Mouse (Mus musculus) testis, adult 2 months (tissue): ENCODE measurements around the gene 1700025G04Rik. TPM values are rescaled to one million over a fixed set of nuclear protein-coding genes. Genes with fewer than 3 reads are reported as not detected.

ENCODE experiments used
- H3K27ac ChIP-seq: fragments of 200-500 bp; 2 replicates; pipeline ENCODE4 v1.5.1; 2012; ENCODE audit warnings: low read depth, low read length; ENCODE audit not compliant: control insufficient read depth, insufficient read depth
- H3K27me3 ChIP-seq: fragments of 200-500 bp; 2 replicates; pipeline ENCODE4 v1.6.1; 2012; ENCODE audit warnings: mild to moderate bottlenecking, low read length, moderate library complexity; ENCODE audit not compliant: control insufficient read depth, insufficient read depth
- H3K36me3 ChIP-seq: fragments of 200-500 bp; 2 replicates; pipeline ENCODE4 v1.6.1; 2012; ENCODE audit warnings: mild to moderate bottlenecking, low read length; ENCODE audit not compliant: control insufficient read depth, insufficient read depth
- H3K4me1 ChIP-seq: fragments of 200-500 bp; 2 replicates; pipeline ENCODE4 v1.6.1; 2012; ENCODE audit warnings: low read length; ENCODE audit not compliant: control insufficient read depth, insufficient read depth
- H3K4me3 ChIP-seq: fragments of 200-500 bp; 2 replicates; pipeline ENCODE4 v1.5.1; 2012; ENCODE audit warnings: low read depth, mild to moderate bottlenecking, low read length, moderate library complexity, mixed read lengths; ENCODE audit not compliant: control insufficient read depth
- CTCF ChIP-seq: fragments of 200-500 bp; IDR thresholded peaks from 2 replicates; pipeline ENCODE4 v1.5.1; 2012; ENCODE audit warnings: low read depth, mild to moderate bottlenecking, inconsistent platforms, low read length, moderate library complexity; ENCODE audit not compliant: control insufficient read depth, insufficient read depth, insufficient replicate concordance
- POLR2A ChIP-seq: fragments of 200-500 bp; IDR thresholded peaks from 2 replicates; pipeline ENCODE4 v1.6.1; 2012; ENCODE audit warnings: low read depth, mild to moderate bottlenecking, inconsistent platforms, low read length, moderate library complexity; ENCODE audit not compliant: control insufficient read depth
- polyA plus RNA-seq: library from polyadenylated mRNA; depleted of rRNA; stranded (reverse); fragments of >200 nt; gene quantifications from 2 replicates; pipeline ENCODE4 v1.2.3, GENCODE M21; 2012

1700025G04Rik gene
- polyA plus RNA-seq, 1 experiment: 12.0 TPM

GRCm38 (mm10) chr1:151974424-151974823 lies 115.5 kb downstream of the 1700025G04Rik start:
- Histone ChIP-seq H3K4me3 (no peak overlapping the region), H3K36me3 (no peaks in the 10 kb centered on the region), H3K4me1 (no peaks in the 10 kb centered on the region), H3K27ac (no peak overlapping the region), H3K27me3 (no peaks in the 10 kb centered on the region)
- TF ChIP-seq POLR2A: no peak

GRCm38 (mm10) chr1:151973110-151973700 lies 116.7 kb downstream of the 1700025G04Rik start:
- no peak for TF ChIP-seq POLR2A
- TF ChIP-seq CTCF: no peak
- Histone ChIP-seq H3K27me3 (no peaks in the 10 kb centered on the region), H3K4me1 (no peaks in the 10 kb centered on the region), H3K4me3 (no peak overlapping the region), H3K36me3 (no peaks in the 10 kb centered on the region), H3K27ac (no peak overlapping the region)

GRCm38 (mm10) chr1:151971581-151971980 lies 118.3 kb downstream of the 1700025G04Rik start:
- no peak for TF ChIP-seq CTCF
- no peak for TF ChIP-seq POLR2A
- H3K27ac ChIP-seq: no peak overlapping the region
- no peaks in the 10 kb centered on the region for H3K4me1 ChIP-seq
- H3K36me3 ChIP-seq: no peaks in the 10 kb centered on the region
- no peak overlapping the region for H3K4me3 ChIP-seq
- no peaks in the 10 kb centered on the region for H3K27me3 ChIP-seq

GRCm38 (mm10) chr1:151968126-151968525 lies 121.8 kb downstream of the 1700025G04Rik start:
- H3K4me3 ChIP-seq: no peak overlapping the region
- H3K4me1 ChIP-seq: no peaks in the 10 kb centered on the region
- H3K27me3 ChIP-seq: no peaks in the 10 kb centered on the region
- no peak overlapping the region for H3K27ac ChIP-seq
- TF ChIP-seq CTCF (no peak), POLR2A (no peak)
- no peaks in the 10 kb centered on the region for H3K36me3 ChIP-seq

- no peak overlapping the region for H3K27ac ChIP-seq
- H3K4me1 ChIP-seq: no peaks in the 10 kb centered on the region
- no peaks in the 10 kb centered on the region for H3K36me3 ChIP-seq
- H3K4me3 ChIP-seq: no peak overlapping the region
- TF ChIP-seq POLR2A (no peak), CTCF (no peak)
- H3K27me3 ChIP-seq: no peaks in the 10 kb centered on the region
These were observed 125.1 kb downstream of the 1700025G04Rik start for GRCm38 (mm10) chr1:151964811-151965210.

- no peaks in the 10 kb centered on the region for H3K27me3 ChIP-seq
- H3K36me3 ChIP-seq: no peaks in the 10 kb centered on the region
- H3K4me3 ChIP-seq: no peak overlapping the region
- no peaks in the 10 kb centered on the region for H3K4me1 ChIP-seq
- no peak for TF ChIP-seq POLR2A
- no peak for TF ChIP-seq CTCF
- no peak overlapping the region for H3K27ac ChIP-seq
These were observed 126.7 kb downstream of the 1700025G04Rik start for GRCm38 (mm10) chr1:151963248-151963647.

- H3K27me3 ChIP-seq: no peaks in the 10 kb centered on the region
- H3K27ac ChIP-seq: no peak overlapping the region
- H3K36me3 ChIP-seq: no peaks in the 10 kb centered on the region
- TF ChIP-seq POLR2A (no peak), CTCF (no peak)
- H3K4me1 ChIP-seq: no peaks in the 10 kb centered on the region
- no peak overlapping the region for H3K4me3 ChIP-seq
These were observed 127.8 kb downstream of the 1700025G04Rik start for GRCm38 (mm10) chr1:151962078-151962477.

GRCm38 (mm10) chr1:151961204-151961603 lies 128.7 kb downstream of the 1700025G04Rik start:
- TF ChIP-seq CTCF: no peak
- Histone ChIP-seq H3K36me3 (no peaks in the 10 kb centered on the region), H3K27me3 (no peaks in the 10 kb centered on the region), H3K4me1 (no peaks in the 10 kb centered on the region), H3K27ac (no peak overlapping the region), H3K4me3 (no peak overlapping the region)
